Mouse (Mus musculus): ENCODE measurements around the gene Prg2.
A peak's percentile ranks its signal among the peaks of the same experiment; 100 is the strongest.

Gene Prg2

GRCm38 (mm10) chr2:84961901-84962300 lies 18.4 kb upstream of the Prg2 start:
- DNase-seq (ENCODE audit: low read depth), result no peak

GRCm38 (mm10) chr2:84962906-84963507 lies 17.3 kb upstream of the Prg2 start:
- DNase-seq (ENCODE audit: low read depth), result no peak

- DNase-seq (ENCODE audit: low read depth), result no peak
Observed at GRCm38 (mm10) chr2:84964111-84964801, 16.0 kb upstream of the Prg2 start.

- peak; percentile 25 for DNase-seq (ENCODE audit: low read depth)
Observed at GRCm38 (mm10) chr2:84967318-84967991, 12.8 kb upstream of the Prg2 start.

GRCm38 (mm10) chr2:84975580-84975979 lies 4.7 kb upstream of the Prg2 start:
- DNase-seq (ENCODE audit: low read depth), result no peak

- no peak for DNase-seq (ENCODE audit: low read depth)
Observed at GRCm38 (mm10) chr2:84987930-84988329, 7.7 kb downstream of the Prg2 start, which contains the start of gene Prg3. TSS of gene Prg3 (plus strand) at chr2:84988215.

GRCm38 (mm10) chr2:84996376-84996775 lies 16.1 kb downstream of the Prg2 start:
- no peak for DNase-seq (ENCODE audit: low read depth)

- DNase-seq (ENCODE audit: low read depth), result no peak
Observed at GRCm38 (mm10) chr2:84999486-85000181, 19.4 kb downstream of the Prg2 start.

- no peak for DNase-seq (ENCODE audit: low read depth)
Observed at GRCm38 (mm10) chr2:85001497-85001896, 21.2 kb downstream of the Prg2 start.

- no peak for DNase-seq (ENCODE audit: low read depth)
Observed at GRCm38 (mm10) chr2:85002575-85002974, 22.3 kb downstream of the Prg2 start.

GRCm38 (mm10) chr2:85004341-85004740 lies 24.1 kb downstream of the Prg2 start:
- DNase-seq (ENCODE audit: low read depth), result no peak

GRCm38 (mm10) chr2:85006600-85006999 lies 26.3 kb downstream of the Prg2 start:
- no peak for DNase-seq (ENCODE audit: low read depth)

- no peak for DNase-seq (ENCODE audit: low read depth)
Observed at GRCm38 (mm10) chr2:85007729-85008128, 27.5 kb downstream of the Prg2 start.

GRCm38 (mm10) chr2:85009212-85009611 lies 29.0 kb downstream of the Prg2 start:
- DNase-seq (ENCODE audit: low read depth), result no peak

GRCm38 (mm10) chr2:85011906-85012604 lies 31.8 kb downstream of the Prg2 start:
- DNase-seq (ENCODE audit: low read depth), result no peak

- DNase-seq (ENCODE audit: low read depth), result no peak
Observed at GRCm38 (mm10) chr2:85012679-85013078, 32.4 kb downstream of the Prg2 start.

GRCm38 (mm10) chr2:85013826-85014587 lies 33.7 kb downstream of the Prg2 start:
- DNase-seq (ENCODE audit: low read depth), result no peak

GRCm38 (mm10) chr2:85014588-85014982 lies 34.3 kb downstream of the Prg2 start:
- no peak for DNase-seq (ENCODE audit: low read depth)

- DNase-seq (ENCODE audit: low read depth), result no peak
Observed at GRCm38 (mm10) chr2:85022043-85022442, 41.8 kb downstream of the Prg2 start.

GRCm38 (mm10) chr2:85026178-85026577 lies 45.9 kb downstream of the Prg2 start:
- DNase-seq (ENCODE audit: low read depth), result no peak

GRCm38 (mm10) chr2:85027281-85027680 lies 47.0 kb downstream of the Prg2 start:
- no peak for DNase-seq (ENCODE audit: low read depth)

Measured in c-Kit-positive CD71-negative TER-119-negative erythroid progenitor cells, embryonic 14.5 days (primary cell).